Mouse (Mus musculus) spleen, adult 2 months (tissue): ENCODE results near the gene Tcf3. TPM values are rescaled to one million over a fixed set of nuclear protein-coding genes. Genes with fewer than 3 reads are reported as not detected.

Experiments
- DNase-seq, 2 experiments: peaks; one replicate each; pipeline versions ENCODE4 v3.0.0 to v3.0.0-alpha.2; 2012 to 2021; ENCODE audit warnings: low spot score in 2 of 2, low read depth in 1 of 2
- H3K27ac ChIP-seq: fragments of 200-500 bp; 2 replicates; pipeline ENCODE4 v1.5.1; 2012; ENCODE audit warnings: low read length, inconsistent platforms; ENCODE audit not compliant: insufficient read depth
- H3K27me3 ChIP-seq: fragments of 200-500 bp; 2 replicates; pipeline ENCODE4 v1.6.1; 2012; ENCODE audit warnings: mild to moderate bottlenecking, moderate library complexity, low read length, inconsistent platforms; ENCODE audit not compliant: control insufficient read depth, insufficient read depth
- H3K36me3 ChIP-seq: fragments of 200-500 bp; 2 replicates; pipeline ENCODE4 v1.6.1; 2012; ENCODE audit warnings: mild to moderate bottlenecking, low read length, inconsistent platforms; ENCODE audit not compliant: control insufficient read depth, insufficient read depth
- H3K4me1 ChIP-seq: fragments of 200-500 bp; 2 replicates; pipeline ENCODE4 v1.6.1; 2011; ENCODE audit warnings: inconsistent platforms; ENCODE audit not compliant: control insufficient read depth, insufficient read depth, insufficient read length
- H3K4me3 ChIP-seq: fragments of 200-500 bp; 2 replicates; pipeline ENCODE4 v1.5.1; 2011; ENCODE audit warnings: mild to moderate bottlenecking, inconsistent platforms; ENCODE audit not compliant: insufficient read depth, insufficient read length; ENCODE audit errors: extremely low read depth
- CTCF ChIP-seq: fragments of 200-500 bp; IDR thresholded peaks from 2 replicates; pipeline ENCODE4 v1.5.1; 2011; ENCODE audit warnings: mild to moderate bottlenecking, inconsistent platforms; ENCODE audit not compliant: insufficient read depth, insufficient read length, insufficient replicate concordance; ENCODE audit errors: extremely low read depth
- POLR2A ChIP-seq: fragments of 200-500 bp; IDR thresholded peaks from 2 replicates; pipeline ENCODE4 v1.6.1; 2011; ENCODE audit warnings: low read depth, low read length, inconsistent platforms
- WGBS: fragments of 180-500 bp; shearing (Covaris S2); methylation state at CpG from one replicate; pipeline ENCODE4 v1.1.7; 2018; 5-methylcytosine and 5-hydroxymethylcytosine counted together
- polyA plus RNA-seq: library from polyadenylated mRNA; depleted of rRNA; stranded (reverse); fragments of >200 nt; gene quantifications from 2 replicates; pipeline ENCODE4 v1.2.3, GENCODE M21; 2012

Gene Tcf3
- polyA plus RNA-seq, 1 experiment, result 173 TPM

DNA sequence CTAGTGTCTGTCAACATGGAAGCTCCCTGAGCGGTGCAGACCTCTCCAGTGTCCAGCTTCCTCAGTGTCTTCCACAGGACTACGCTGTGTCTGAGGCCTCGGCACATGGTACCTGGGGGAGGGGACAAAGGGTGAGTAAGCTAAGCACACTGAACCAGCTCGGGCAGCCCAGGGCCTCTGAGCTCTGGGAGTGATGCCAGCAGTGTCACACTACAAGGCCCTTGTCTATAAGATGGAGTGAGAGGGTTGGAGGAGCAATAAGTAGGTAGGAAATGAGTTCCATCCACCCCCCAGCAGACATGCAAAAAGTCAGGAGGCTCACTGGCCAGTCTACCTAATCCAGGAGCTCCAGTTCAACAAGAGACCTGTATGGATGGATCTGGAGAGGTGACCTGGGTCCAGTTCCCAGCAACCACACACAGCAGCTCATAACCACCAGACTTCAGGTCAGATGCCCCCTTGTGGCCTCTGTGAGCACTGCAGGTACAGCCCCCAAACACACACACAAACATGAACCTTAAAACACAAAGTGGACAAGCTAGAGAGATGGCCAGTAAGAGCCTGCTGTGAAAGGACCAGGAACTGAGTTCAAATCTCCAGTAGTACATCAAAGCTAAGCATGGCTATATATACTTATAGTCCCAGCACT, 30.3 kb downstream of the Tcf3 start:
- H3K4me3 ChIP-seq, result no peak overlapping the region
- 95% methylated on average over 4 of the region's 4 CpGs for WGBS
- H3K4me1 ChIP-seq, result peaks cover 12% of the 10 kb centered on the region; the same call in 1 of the 2 replicates
- peaks cover 7% of the 10 kb centered on the region for H3K36me3 ChIP-seq
- no peak for DNase-seq
- H3K27me3 ChIP-seq, result no peaks in the 10 kb centered on the region
- H3K27ac ChIP-seq, result no peak overlapping the region
- TF ChIP-seq CTCF, result peak; percentile 48; the same call in 1 of the 2 replicates
- no peak for TF ChIP-seq POLR2A

DNA sequence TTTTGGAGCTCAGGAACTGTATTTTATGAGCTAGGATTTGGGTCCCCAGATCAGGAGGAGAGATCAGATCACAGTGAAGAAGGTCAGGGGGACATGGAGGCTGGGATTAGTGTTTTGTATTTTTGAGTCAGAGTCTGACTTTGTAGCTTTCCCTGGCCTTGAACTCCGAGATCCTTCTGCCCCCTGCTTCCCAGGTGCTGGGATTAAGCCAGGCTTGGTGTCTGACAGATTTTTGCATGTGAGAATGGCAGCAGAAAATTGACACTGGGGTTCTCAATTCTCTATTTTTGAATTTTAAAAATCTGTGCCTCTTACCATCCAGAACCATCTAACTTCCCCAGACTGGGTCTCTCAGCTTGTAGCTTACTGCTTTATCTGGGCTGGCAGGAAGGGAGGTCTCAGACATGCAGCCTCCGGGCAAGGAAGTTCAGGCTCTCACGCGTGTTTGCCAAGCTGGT, 32.7 kb downstream of the Tcf3 start:
- no peaks in the 10 kb centered on the region for H3K27me3 ChIP-seq
- TF ChIP-seq POLR2A, result no peak
- peaks cover 7% of the 10 kb centered on the region for H3K36me3 ChIP-seq
- H3K4me3 ChIP-seq, result no peak overlapping the region
- H3K27ac ChIP-seq, result peak overlapping the region; percentile 91
- peaks cover 19% of the 10 kb centered on the region; the same call in 1 of the 2 replicates for H3K4me1 ChIP-seq
- DNase-seq, result no peak
- 57% methylated on average over 4 of the region's 4 CpGs for WGBS

GRCm38 (mm10) chr10:80399973-80400703, 33.3 kb downstream of the Tcf3 start:
- H3K27me3 ChIP-seq, result no peaks in the 10 kb centered on the region
- H3K27ac ChIP-seq, result peak overlapping the region; percentile 91
- peaks cover 8% of the 10 kb centered on the region for H3K36me3 ChIP-seq
- TF ChIP-seq POLR2A (no peak), CTCF (no peak)
- DNase-seq, result no peak
- peak overlapping the region; percentile 69 for H3K4me3 ChIP-seq
- WGBS, result 10% methylated on average over 17 of the region's 17 CpGs
- peaks cover 19% of the 10 kb centered on the region; the same call in 1 of the 2 replicates for H3K4me1 ChIP-seq

DNA sequence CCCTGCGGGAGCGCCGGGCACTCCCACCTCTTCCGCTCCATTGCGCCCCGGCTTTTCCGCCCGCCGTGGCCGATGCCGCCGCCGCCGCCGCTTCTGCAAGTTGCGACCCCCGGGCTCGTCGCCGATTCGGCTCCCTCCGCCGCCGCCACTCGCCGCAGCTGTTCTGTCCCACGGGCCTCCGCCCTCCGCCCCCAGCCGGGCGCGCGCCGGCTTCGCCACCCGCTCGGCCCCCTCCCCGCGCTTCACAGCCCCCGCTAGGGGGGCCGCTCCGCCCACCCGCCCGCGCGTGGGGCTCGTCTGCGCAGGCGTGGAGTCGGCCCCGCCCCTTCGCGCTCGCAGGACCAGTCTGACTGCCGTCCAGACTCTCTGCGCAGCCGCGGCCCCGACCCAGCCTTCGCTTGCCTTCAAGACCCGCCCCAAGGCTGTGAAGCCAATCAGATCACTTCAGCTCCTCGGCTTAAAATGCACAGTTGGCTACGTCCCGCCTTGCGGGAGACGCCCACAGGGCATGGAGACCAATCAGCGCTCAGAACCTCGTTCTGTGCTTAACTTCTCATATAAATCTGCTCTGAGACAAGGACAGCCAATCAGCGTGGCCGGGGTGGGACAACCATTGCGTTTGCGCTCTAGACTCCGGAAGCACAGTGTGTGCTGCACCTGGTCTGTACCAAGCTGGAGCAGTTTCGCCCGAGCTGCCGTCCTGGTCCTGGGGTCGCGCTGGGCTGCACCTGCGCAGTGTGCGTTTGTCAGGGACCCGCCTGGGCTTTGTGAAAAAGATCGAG, 34.1 kb downstream of the Tcf3 start, which contains the start of gene Mbd3:
Gene Mbd3, minus strand, starts transcription at position 360 of the 782 bp plus-strand sequence.
- peak; percentile 100 for DNase-seq
- H3K27ac ChIP-seq, result peak within 1 kb of the TSS; percentile 98
- peaks cover 19% of the 10 kb centered on the region; the same call in 1 of the 2 replicates for H3K4me1 ChIP-seq
- H3K36me3 ChIP-seq, result peaks cover 14% of the 10 kb centered on the region
- peak within 1 kb of the TSS; percentile 70 for H3K4me3 ChIP-seq
- H3K27me3 ChIP-seq, result no peaks in the 10 kb centered on the region
- under 1% methylated on average over 69 of the region's 82 CpGs for WGBS
- TF ChIP-seq POLR2A, result peak; percentile 99
- no peak for TF ChIP-seq CTCF

DNA sequence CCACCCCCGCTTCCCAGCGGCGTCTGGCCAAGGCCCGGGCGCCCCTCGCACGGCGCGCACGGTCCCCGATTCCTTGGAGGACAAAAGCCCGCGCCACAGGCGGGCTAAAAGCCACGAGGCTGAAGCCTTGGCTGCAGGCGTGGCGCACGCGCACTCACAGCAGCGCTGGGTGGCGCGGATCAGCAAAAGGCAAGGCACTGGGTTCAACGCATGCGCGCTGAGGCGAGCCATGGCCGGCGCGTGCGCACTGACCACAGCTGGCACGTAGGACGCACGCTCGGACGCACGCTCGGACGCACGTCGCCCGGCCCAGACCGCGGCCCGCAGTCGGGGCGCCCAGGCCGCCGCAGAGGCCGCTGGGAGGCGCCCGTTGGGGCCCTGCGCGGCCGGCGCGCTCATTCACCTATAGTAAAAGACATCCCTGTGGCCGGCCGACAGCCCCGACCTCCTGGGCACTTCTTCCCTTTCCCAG, 34.7 kb downstream of the Tcf3 start:
- Histone ChIP-seq H3K4me3 (peak overlapping the region; percentile 70), H3K4me1 (peaks cover 19% of the 10 kb centered on the region; the same call in 1 of the 2 replicates), H3K27ac (peak overlapping the region; percentile 98), H3K27me3 (no peaks in the 10 kb centered on the region), H3K36me3 (peaks cover 20% of the 10 kb centered on the region)
- TF ChIP-seq CTCF (peak; percentile 1; the same call in 1 of the 2 replicates), POLR2A (peak; percentile 8)
- peak; percentile 94 to 97 for DNase-seq
- WGBS, result 1% methylated on average over 51 of the region's 59 CpGs

DNA sequence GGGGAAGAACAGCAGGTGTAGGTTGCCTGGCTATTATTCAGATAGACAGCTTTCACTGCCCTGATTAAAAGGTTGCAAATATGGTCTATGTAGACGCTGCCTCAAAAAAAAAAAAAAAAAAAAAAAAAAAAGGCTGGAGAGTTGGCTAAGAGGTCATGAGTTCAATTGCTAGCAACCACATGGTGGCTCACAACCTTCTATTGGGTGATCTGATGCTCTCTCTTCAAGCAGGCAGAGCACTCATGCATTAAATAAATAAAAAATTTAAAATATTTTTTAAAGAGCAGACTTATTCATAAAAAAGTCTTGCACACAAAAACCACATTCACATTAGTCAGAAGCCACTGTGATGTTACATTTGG, 35.3 kb downstream of the Tcf3 start:
- Histone ChIP-seq H3K27ac (peak overlapping the region; percentile 69; the same call in 1 of the 2 replicates), H3K4me3 (peak overlapping the region; percentile 57), H3K4me1 (peaks cover 19% of the 10 kb centered on the region; the same call in 1 of the 2 replicates), H3K36me3 (peaks cover 24% of the 10 kb centered on the region), H3K27me3 (no peaks in the 10 kb centered on the region)
- no peak for TF ChIP-seq CTCF
- TF ChIP-seq POLR2A, result no peak
- no peak for DNase-seq
- 0% methylated on average over 1 of the region's 1 CpGs for WGBS
